Mouse (Mus musculus) embryonic facial prominence, embryonic 14.5 days (tissue): ENCODE measurements at regions not wholly inside any gene's neighbourhood (a gene's known extent, or its start where the extent isn't known, plus 50 kb on each side); places are given as distances from the start of the nearest gene placed in this dataset.
"Not testable (repeated sequence)": the region's sequence is repeated elsewhere in the genome, so short reads cannot be mapped to it uniquely, and the experiment has no call there.

Source experiments
- ATAC-seq: fragments of 200-750 bp; cut with Nextera tagmentation; 2 replicates; pipeline ENCODE4 v1.8.0; 2017; ENCODE audit warnings: low read depth, moderate number of reproducible peaks, moderate TSS enrichment
- DNase-seq: peaks from one replicate; pipeline ENCODE4 v3.0.0-alpha.2; 2015; ENCODE audit warnings: low spot score
- H3K27ac ChIP-seq: fragments of 300-500 bp; sonication (generic); replicated peaks from 2 replicates; pipeline ENCODE4 v1.5.1; 2014; ENCODE audit warnings: low read depth, mild to moderate bottlenecking, low read length, moderate library complexity
- H3K27me3 ChIP-seq: fragments of 300-500 bp; sonication (generic); replicated peaks from 2 replicates; pipeline ENCODE4 v1.6.1; 2014; ENCODE audit warnings: low read length; ENCODE audit not compliant: control insufficient read depth, insufficient read depth
- H3K36me3 ChIP-seq: fragments of 300-500 bp; sonication (generic); 2 replicates; pipeline ENCODE4 v1.6.1; 2014; ENCODE audit warnings: low read length, mixed read lengths; ENCODE audit not compliant: control insufficient read depth, insufficient read depth
- H3K4me1 ChIP-seq: fragments of 300-500 bp; sonication (generic); 2 replicates; pipeline ENCODE4 v1.6.1; 2014; ENCODE audit warnings: antibody characterized with exemption, low read length; ENCODE audit not compliant: control insufficient read depth, insufficient read depth
- H3K4me2 ChIP-seq: fragments of 300-500 bp; sonication (generic); 2 replicates; pipeline ENCODE4 v1.6.1; 2014; ENCODE audit warnings: low read depth, mild to moderate bottlenecking, low read length, moderate library complexity, mixed read lengths
- H3K4me3 ChIP-seq: fragments of 300-500 bp; sonication (generic); 2 replicates; pipeline ENCODE4 v1.5.1; 2014; ENCODE audit warnings: low read depth, mild to moderate bottlenecking, low read length
- H3K9ac ChIP-seq: fragments of 300-500 bp; sonication (generic); 2 replicates; pipeline ENCODE4 v1.6.1; 2014; ENCODE audit warnings: low read depth, mild to moderate bottlenecking, low read length, moderate library complexity, mixed read lengths
- H3K9me3 ChIP-seq: fragments of 300-500 bp; sonication (generic); 2 replicates; pipeline ENCODE4 v1.6.1; 2016; ENCODE audit warnings: low read length; ENCODE audit not compliant: control insufficient read depth
- WGBS: fragments of 180-500 bp; shearing (Covaris S2); extraction: QIAGEN DNeasy Blood & Tissue Kit; methylation state at CpG from one replicate; pipeline ENCODE4 v1.1.7; 2014; 5-methylcytosine and 5-hydroxymethylcytosine counted together

DNA sequence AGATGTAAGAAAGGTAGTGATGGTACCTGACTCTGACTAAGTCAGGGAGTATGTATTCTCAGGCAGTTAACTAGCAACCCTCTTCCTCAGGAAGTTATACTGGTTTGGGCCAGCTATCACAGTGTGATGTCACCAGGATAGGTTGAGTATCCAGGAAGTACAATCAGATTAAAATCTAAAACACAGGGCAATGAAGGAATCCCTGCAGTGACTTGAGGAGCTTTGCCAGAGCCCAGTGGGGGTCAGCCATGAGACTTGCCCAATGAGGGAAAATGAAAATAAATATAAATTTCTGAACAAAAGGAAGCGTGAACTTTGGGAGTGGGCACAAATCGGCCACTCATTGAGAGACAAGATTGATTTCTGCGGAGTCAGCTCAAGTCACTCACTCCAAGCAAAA lies 311.8 kb upstream of the Rgma start:
- no peak for DNase-seq
- no peak overlapping the region for H3K27ac ChIP-seq
- no peaks in the 10 kb centered on the region for H3K27me3 ChIP-seq
- no peaks in the 10 kb centered on the region for H3K4me1 ChIP-seq
- H3K9me3 ChIP-seq = no peaks in the 10 kb centered on the region
- 79% methylated on average over 3 of the region's 3 CpGs for WGBS
- no peaks in the 10 kb centered on the region for H3K36me3 ChIP-seq
- no peak overlapping the region for H3K4me2 ChIP-seq
- ATAC-seq = no peak
- no peak overlapping the region for H3K4me3 ChIP-seq
- H3K9ac ChIP-seq = no peak overlapping the region

- ATAC-seq (no peak), DNase-seq (no peak)
- Histone ChIP-seq H3K4me2 (no peak overlapping the region), H3K9ac (no peak overlapping the region), H3K9me3 (no peaks in the 10 kb centered on the region), H3K4me3 (no peak overlapping the region), H3K27ac (no peak overlapping the region), H3K36me3 (no peaks in the 10 kb centered on the region), H3K4me1 (no peaks in the 10 kb centered on the region), H3K27me3 (no peaks in the 10 kb centered on the region)
- WGBS = 100% methylated on average over 1 of the region's 1 CpGs
Measured at GRCm38 (mm10) chr7:73068534-73068933, 306.8 kb upstream of the Rgma start.

- H3K9me3 ChIP-seq = no peaks in the 10 kb centered on the region
- no peak overlapping the region for H3K27ac ChIP-seq
- 69% methylated on average over 4 of the region's 4 CpGs for WGBS
- no peak overlapping the region for H3K4me2 ChIP-seq
- no peak overlapping the region for H3K4me3 ChIP-seq
- no peaks in the 10 kb centered on the region for H3K4me1 ChIP-seq
- no peaks in the 10 kb centered on the region for H3K36me3 ChIP-seq
- no peak overlapping the region for H3K9ac ChIP-seq
- DNase-seq (no peak), ATAC-seq (no peak)
- H3K27me3 ChIP-seq = no peaks in the 10 kb centered on the region
Measured at GRCm38 (mm10) chr7:73069352-73069751, 306.0 kb upstream of the Rgma start.

DNA sequence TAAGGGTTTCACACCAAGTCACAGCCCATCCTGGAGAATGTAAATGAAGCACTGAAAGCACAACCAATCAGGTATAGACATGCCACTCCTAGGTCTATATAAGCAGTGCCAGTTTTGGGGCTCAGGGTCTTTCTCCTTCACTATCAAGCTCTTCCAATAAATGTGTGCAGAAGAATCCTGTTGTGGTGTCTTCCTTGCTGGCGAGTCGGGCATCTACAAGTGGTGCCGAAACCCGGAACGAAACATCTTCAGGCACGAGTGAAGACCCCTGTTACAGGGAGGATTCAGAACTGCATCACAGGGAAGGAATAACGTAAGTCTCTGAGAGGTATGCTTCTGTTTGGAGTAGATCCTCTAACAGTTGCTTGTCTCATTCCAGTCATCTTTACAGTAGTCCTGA lies 299.9 kb upstream of the Rgma start:
- H3K4me1 ChIP-seq, H3K9me3 ChIP-seq, H3K27me3 ChIP-seq, H3K9ac ChIP-seq, DNase-seq, ATAC-seq, H3K4me3 ChIP-seq, H3K27ac ChIP-seq, H3K4me2 ChIP-seq, H3K36me3 ChIP-seq: not testable (repeated sequence)
- 96% methylated on average over 7 of the region's 7 CpGs for WGBS

DNA sequence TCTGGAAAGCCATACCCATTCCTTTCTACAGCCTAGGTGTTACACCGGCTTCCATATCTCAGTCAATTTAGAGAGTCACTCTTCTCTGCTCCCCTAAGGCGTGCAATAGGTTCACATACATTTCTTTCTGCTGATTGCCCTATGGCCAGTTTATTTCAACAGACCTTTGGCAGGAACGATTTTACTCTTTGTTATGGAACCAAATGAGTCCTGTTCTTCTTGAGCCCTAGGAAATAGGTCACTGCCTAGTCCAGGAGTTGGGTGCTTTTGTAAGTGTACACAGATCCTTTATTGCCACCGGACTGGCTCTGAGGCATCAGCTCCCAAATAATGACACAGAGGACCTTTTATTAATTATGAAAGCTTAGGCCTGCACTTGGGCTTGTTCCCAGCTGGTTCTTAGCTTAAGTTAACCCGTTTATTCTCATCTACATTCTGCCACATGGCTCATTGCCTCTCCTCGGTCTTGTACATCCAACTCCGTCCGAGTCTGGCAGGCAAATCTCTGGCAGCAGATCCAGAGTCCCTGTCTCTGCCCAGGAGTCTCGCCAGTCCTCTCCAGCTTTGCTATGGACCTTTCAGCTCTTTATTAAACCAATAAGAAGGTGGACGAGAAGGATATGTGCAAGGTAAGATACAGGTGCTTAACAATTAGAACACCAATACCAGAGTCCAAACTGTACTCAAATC lies 287.7 kb upstream of the Rgma start:
- Histone ChIP-seq H3K27me3 (no peaks in the 10 kb centered on the region), H3K9me3 (no peaks in the 10 kb centered on the region), H3K4me1 (no peaks in the 10 kb centered on the region), H3K4me2 (no peak overlapping the region), H3K36me3 (no peaks in the 10 kb centered on the region), H3K9ac (no peak overlapping the region), H3K4me3 (no peak overlapping the region), H3K27ac (no peak overlapping the region)
- no peak for ATAC-seq
- WGBS = 83% methylated on average over 10 of the region's 10 CpGs
- DNase-seq = no peak

DNA sequence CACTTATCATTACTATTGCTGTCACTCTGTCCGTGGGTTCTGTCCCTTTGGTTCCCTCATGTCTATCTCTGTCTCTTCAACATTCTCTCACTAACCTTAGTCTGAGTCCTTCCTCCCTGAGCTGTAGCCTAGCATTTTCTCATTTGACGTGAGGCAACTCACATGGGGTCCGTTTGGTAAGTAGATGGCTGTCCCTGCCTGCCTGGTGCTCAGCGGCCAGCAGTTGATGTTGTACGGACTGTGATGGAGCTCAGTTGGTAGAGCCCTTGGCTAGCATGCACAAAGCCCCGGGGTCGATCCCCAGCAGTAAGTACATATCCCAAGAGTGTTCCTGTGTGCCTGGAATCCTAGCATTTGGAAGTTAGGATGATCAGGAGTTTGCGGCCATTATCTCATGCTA lies 287.0 kb upstream of the Rgma start:
- Histone ChIP-seq H3K27ac (no peak overlapping the region), H3K4me1 (no peaks in the 10 kb centered on the region), H3K36me3 (no peaks in the 10 kb centered on the region), H3K9me3 (no peaks in the 10 kb centered on the region), H3K4me2 (no peak overlapping the region), H3K9ac (no peak overlapping the region), H3K27me3 (no peaks in the 10 kb centered on the region), H3K4me3 (no peak overlapping the region)
- DNase-seq = no peak
- WGBS = 89% methylated on average over 8 of the region's 8 CpGs
- no peak for ATAC-seq

GRCm38 (mm10) chr7:73091758-73092157 lies 283.6 kb upstream of the Rgma start:
- WGBS = 75% methylated on average over 3 of the region's 3 CpGs
- ATAC-seq = no peak
- Histone ChIP-seq H3K36me3 (no peaks in the 10 kb centered on the region), H3K4me2 (no peak overlapping the region), H3K27me3 (no peaks in the 10 kb centered on the region), H3K27ac (no peak overlapping the region), H3K4me3 (no peak overlapping the region), H3K4me1 (no peaks in the 10 kb centered on the region), H3K9ac (no peak overlapping the region), H3K9me3 (no peaks in the 10 kb centered on the region)
- DNase-seq = no peak

DNA sequence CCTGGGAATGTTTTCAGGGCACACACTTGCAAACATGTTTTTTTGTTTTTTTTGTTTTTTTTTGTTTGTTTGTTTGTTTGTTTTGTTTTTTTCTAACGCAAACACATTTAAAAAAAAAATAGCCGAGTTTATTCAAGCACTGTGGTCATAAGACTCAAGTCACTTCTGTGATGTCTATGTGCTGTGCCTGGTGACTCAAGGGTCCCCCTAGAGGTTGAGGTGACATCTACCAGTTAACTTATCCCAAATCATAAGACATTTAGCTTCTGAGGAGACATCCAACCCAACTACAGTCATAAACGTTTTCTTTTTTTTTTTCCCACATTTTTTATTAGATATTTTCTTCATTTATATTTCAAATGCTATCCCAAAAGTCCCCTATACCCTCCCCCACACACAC lies 281.2 kb upstream of the Rgma start:
- DNase-seq = peak; percentile 14
- Histone ChIP-seq H3K4me2 (no peak overlapping the region), H3K4me1 (no peaks in the 10 kb centered on the region), H3K4me3 (no peak overlapping the region), H3K36me3 (no peaks in the 10 kb centered on the region), H3K27me3 (no peaks in the 10 kb centered on the region), H3K27ac (no peak overlapping the region), H3K9me3 (no peaks in the 10 kb centered on the region), H3K9ac (no peak overlapping the region)
- no peak for ATAC-seq
- WGBS = 61% methylated on average over 3 of the region's 3 CpGs

DNA sequence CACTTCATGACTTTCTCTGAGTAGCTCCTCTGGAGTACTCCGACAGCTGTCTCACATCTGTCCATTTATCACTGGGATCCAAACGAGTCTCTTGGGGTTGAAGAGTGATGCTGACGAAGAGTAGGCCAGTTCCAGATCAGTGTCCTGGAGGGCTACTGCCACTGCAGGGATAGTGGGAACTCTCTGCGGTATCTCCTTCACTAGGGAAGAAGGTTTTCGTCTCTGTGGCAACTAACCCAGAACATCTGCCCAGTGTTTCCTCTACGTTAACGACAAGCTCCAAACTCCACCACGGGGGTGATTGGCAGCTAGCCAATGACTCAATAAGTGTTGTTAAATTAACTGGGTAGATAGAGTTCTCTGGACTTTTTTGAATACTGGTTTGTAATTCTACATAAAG lies 256.4 kb upstream of the Rgma start:
- no peak overlapping the region for H3K4me2 ChIP-seq
- no peaks in the 10 kb centered on the region for H3K36me3 ChIP-seq
- H3K4me3 ChIP-seq = no peak overlapping the region
- DNase-seq (peak; percentile 70), ATAC-seq (no peak)
- H3K27ac ChIP-seq = no peak overlapping the region
- H3K4me1 ChIP-seq = peaks cover 10% of the 10 kb centered on the region
- 31% methylated on average over 8 of the region's 8 CpGs for WGBS
- no peaks in the 10 kb centered on the region for H3K9me3 ChIP-seq
- H3K27me3 ChIP-seq = no peaks in the 10 kb centered on the region
- H3K9ac ChIP-seq = no peak overlapping the region
